Mouse (Mus musculus) midbrain, postnatal 0 days (tissue): ENCODE data around the gene Ogfrl1. TPM values are rescaled to one million over a fixed set of nuclear protein-coding genes. Genes with fewer than 3 reads are reported as not detected.
"Not testable (repeated sequence)": the region's sequence is repeated elsewhere in the genome, so short reads cannot be mapped to it uniquely, and the experiment has no call there.

ENCODE experiments used
- ATAC-seq: fragments of 200-750 bp; cut with Nextera tagmentation; 2 replicates; pipeline ENCODE4 v1.8.0; 2017; ENCODE audit warnings: moderate number of reproducible peaks, mild to moderate bottlenecking, moderate TSS enrichment, moderate library complexity; ENCODE audit not compliant: low FRiP score
- DNase-seq: peaks from one replicate; pipeline ENCODE4 v3.0.0-alpha.2; 2015; ENCODE audit warnings: low spot score
- H3K27ac ChIP-seq: fragments of 300-500 bp; sonication (generic); 2 replicates; pipeline ENCODE4 v1.5.1; 2014; ENCODE audit warnings: low read depth, mild to moderate bottlenecking, low read length, mixed read lengths
- H3K27me3 ChIP-seq: fragments of 300-500 bp; sonication (generic); 2 replicates; pipeline ENCODE4 v1.6.1; 2014; ENCODE audit warnings: low read length, control low read depth, mixed read lengths; ENCODE audit not compliant: insufficient read depth
- H3K36me3 ChIP-seq: fragments of 300-500 bp; sonication (generic); 2 replicates; pipeline ENCODE4 v1.6.1; 2014; ENCODE audit warnings: low read length, control low read depth, mixed read lengths; ENCODE audit not compliant: insufficient read depth
- H3K4me1 ChIP-seq: fragments of 300-500 bp; sonication (generic); 2 replicates; pipeline ENCODE4 v1.6.1; 2014; ENCODE audit warnings: mild to moderate bottlenecking, control low read depth, antibody characterized with exemption, low read length, mixed read lengths; ENCODE audit not compliant: insufficient read depth
- H3K4me2 ChIP-seq: fragments of 300-500 bp; sonication (generic); 2 replicates; pipeline ENCODE4 v1.6.1; 2014; ENCODE audit warnings: low read depth, mild to moderate bottlenecking, low read length, mixed read lengths; ENCODE audit not compliant: poor library complexity, severe bottlenecking
- H3K4me3 ChIP-seq: fragments of 300-500 bp; sonication (generic); 2 replicates; pipeline ENCODE4 v1.5.1; 2014; ENCODE audit warnings: low read depth, mild to moderate bottlenecking, low read length, moderate library complexity
- H3K9ac ChIP-seq: fragments of 300-500 bp; sonication (generic); replicated peaks from 2 replicates; pipeline ENCODE4 v1.6.1; 2014; ENCODE audit warnings: mild to moderate bottlenecking, low read length, moderate library complexity, mixed read lengths; ENCODE audit not compliant: poor library complexity, severe bottlenecking
- H3K9me3 ChIP-seq: fragments of 300-500 bp; sonication (generic); 2 replicates; pipeline ENCODE4 v1.6.1; 2016; ENCODE audit warnings: low read length, control low read depth
- CTCF ChIP-seq: IDR thresholded peaks from 2 replicates; pipeline ENCODE4 v1.5.1; 2016; ENCODE audit warnings: antibody characterized with exemption, mild to moderate bottlenecking
- WGBS: fragments of 180-500 bp; shearing (Covaris S2); extraction: QIAGEN DNeasy Blood & Tissue Kit; methylation state at CpG from one replicate; pipeline ENCODE4 v1.1.7; 2014; 5-methylcytosine and 5-hydroxymethylcytosine counted together
- polyA plus RNA-seq: library from polyadenylated mRNA; unstranded; fragments of >200 nt; fragmentation: Nextera tagmentation; extraction: Ambion mirVana; gene quantifications from 2 replicates; pipeline ENCODE4 v1.2.1, GENCODE M21; 2015
- total RNA-seq: library from RNA; depleted of rRNA; stranded (reverse); fragments of >200 nt; gene quantifications from 2 replicates; pipeline ENCODE4 v1.2.3, GENCODE M21; 2014

Ogfrl1 gene
- total and polyA plus RNA-seq, 2 experiments from 2014 or later: 17.8 to 20.0 TPM

GRCm38 (mm10) chr1:23417562-23417961 is 20.0 kb upstream of the Ogfrl1 start:
- ATAC-seq (no peak), DNase-seq (no peak)
- Histone ChIP-seq H3K4me2 (no peak overlapping the region), H3K4me1 (no peaks in the 10 kb centered on the region), H3K9ac (no peak overlapping the region), H3K36me3 (no peaks in the 10 kb centered on the region), H3K9me3 (no peaks in the 10 kb centered on the region), H3K27ac (no peak overlapping the region), H3K4me3 (no peak overlapping the region), H3K27me3 (no peaks in the 10 kb centered on the region)
- TF ChIP-seq CTCF: no peak
- WGBS: 95% methylated on average over 3 of the region's 3 CpGs

- TF ChIP-seq CTCF: no peak
Observed at GRCm38 (mm10) chr1:23411533-23411932, 14.0 kb upstream of the Ogfrl1 start.

DNA sequence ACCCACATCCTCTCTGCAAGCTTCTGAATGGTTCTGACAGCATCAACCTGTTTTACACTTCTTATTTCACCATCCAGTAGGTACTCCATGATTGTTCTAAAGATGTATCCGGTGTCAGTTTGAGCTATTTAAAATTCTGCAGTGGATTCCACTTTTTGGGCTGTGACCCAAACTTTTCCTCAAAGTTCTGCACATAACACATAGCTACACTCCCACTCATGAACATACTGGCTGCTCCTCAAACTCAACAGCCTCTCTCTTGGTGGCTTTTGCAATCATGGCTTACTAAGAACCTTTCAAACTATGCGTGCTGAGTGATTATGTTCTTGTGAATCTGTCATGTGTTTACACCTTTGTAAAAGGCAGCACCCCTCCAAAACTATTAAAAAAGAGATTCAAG is 12.4 kb upstream of the Ogfrl1 start:
- no peak overlapping the region for H3K4me2 ChIP-seq
- no peak overlapping the region for H3K4me3 ChIP-seq
- H3K9me3 ChIP-seq: no peaks in the 10 kb centered on the region
- no peak for TF ChIP-seq CTCF
- H3K9ac ChIP-seq: no peak overlapping the region
- H3K36me3 ChIP-seq: no peaks in the 10 kb centered on the region
- no peaks in the 10 kb centered on the region for H3K27me3 ChIP-seq
- DNase-seq (no peak), ATAC-seq (no peak)
- no peak overlapping the region for H3K27ac ChIP-seq
- H3K4me1 ChIP-seq: no peaks in the 10 kb centered on the region
- WGBS: 94% methylated on average over 2 of the region's 2 CpGs

More at GRCm38 (mm10) chr1:23411533-23411932, 14.0 kb upstream of the Ogfrl1 start:
- no peak for DNase-seq
- Histone ChIP-seq H3K9me3 (no peaks in the 10 kb centered on the region), H3K27ac (no peak overlapping the region), H3K4me1 (no peaks in the 10 kb centered on the region), H3K4me2 (no peak overlapping the region), H3K4me3 (no peak overlapping the region), H3K36me3 (no peaks in the 10 kb centered on the region), H3K27me3 (no peaks in the 10 kb centered on the region), H3K9ac (no peak overlapping the region)
- ATAC-seq: no peak
- 88% methylated on average over 5 of the region's 5 CpGs for WGBS

DNA sequence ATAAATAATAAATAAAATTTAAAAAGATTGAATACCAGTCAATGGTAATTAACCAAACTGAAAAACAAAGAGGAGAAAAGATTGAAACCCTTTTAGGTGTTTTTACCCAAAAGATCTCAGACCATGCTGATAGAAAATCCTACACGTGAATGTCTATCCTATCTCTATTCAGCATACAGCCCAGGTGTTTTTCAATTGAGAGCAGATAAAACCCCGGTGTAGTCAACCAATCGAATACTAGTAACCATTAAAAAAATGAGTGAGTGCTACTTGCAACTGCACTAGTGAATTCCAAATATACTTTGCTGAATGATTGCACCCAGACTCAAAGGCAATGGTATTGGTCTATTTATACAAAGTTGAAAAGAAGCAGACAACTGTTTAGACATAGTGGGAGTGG is 4.8 kb upstream of the Ogfrl1 start:
- WGBS: 94% methylated on average over 3 of the region's 3 CpGs
- Histone ChIP-seq H3K4me2 (no peak overlapping the region), H3K36me3 (no peaks in the 10 kb centered on the region), H3K9ac (no peak overlapping the region), H3K27me3 (no peaks in the 10 kb centered on the region), H3K27ac (no peak overlapping the region), H3K9me3 (no peaks in the 10 kb centered on the region), H3K4me1 (no peaks in the 10 kb centered on the region), H3K4me3 (no peak overlapping the region)
- no peak for TF ChIP-seq CTCF
- no peak for DNase-seq
- no peak for ATAC-seq

DNA sequence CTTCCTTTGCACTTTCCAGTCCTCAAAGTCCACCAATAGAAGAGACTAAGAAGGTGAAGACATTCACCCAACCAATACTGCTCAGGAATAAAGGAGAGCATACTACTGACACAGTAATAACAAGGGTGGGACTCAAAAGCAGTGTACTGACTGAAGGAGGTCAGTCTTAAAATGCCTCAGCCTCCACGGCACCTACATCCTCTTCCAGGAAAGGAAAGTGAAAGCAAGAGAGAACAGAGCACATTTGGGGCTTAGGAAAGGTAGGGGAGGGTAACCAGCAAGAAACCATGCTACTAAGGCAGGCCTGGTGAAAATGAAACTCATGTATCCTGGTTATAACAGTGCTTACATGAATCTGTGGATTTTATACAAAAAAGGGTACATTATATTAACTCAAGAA is 2.0 kb upstream of the Ogfrl1 start:
- Histone ChIP-seq H3K9ac (no peak overlapping the region), H3K27ac (no peak overlapping the region), H3K27me3 (no peaks in the 10 kb centered on the region), H3K4me1 (no peaks in the 10 kb centered on the region), H3K4me2 (no peak overlapping the region), H3K9me3 (no peaks in the 10 kb centered on the region), H3K36me3 (no peaks in the 10 kb centered on the region), H3K4me3 (no peak overlapping the region)
- DNase-seq: no peak
- no peak for ATAC-seq
- 85% methylated on average over 1 of the region's 1 CpGs for WGBS
- no peak for TF ChIP-seq CTCF

- not testable (repeated sequence) for H3K9ac ChIP-seq, H3K4me1 ChIP-seq, H3K9me3 ChIP-seq, H3K4me3 ChIP-seq, H3K36me3 ChIP-seq, H3K27ac ChIP-seq, ATAC-seq, DNase-seq, H3K4me2 ChIP-seq, H3K27me3 ChIP-seq
- WGBS: 84% methylated on average over 2 of the region's 2 CpGs
Observed at GRCm38 (mm10) chr1:23394356-23394755, 3.2 kb downstream of the Ogfrl1 start.
